Mouse (Mus musculus) bone marrow macrophage, adult 2 months (primary cell): ENCODE results near the gene Tenm3.

Experiments
- CTCF ChIP-seq: IDR thresholded peaks from 2 replicates; pipeline ENCODE4 v1.5.1; 2012; ENCODE audit warnings: low read depth, mild to moderate bottlenecking, low read length, moderate library complexity
- POLR2A ChIP-seq: IDR thresholded peaks from 2 replicates; pipeline ENCODE4 v1.6.1; 2012; ENCODE audit warnings: mild to moderate bottlenecking, low read depth, low read length, borderline replicate concordance

DNA sequence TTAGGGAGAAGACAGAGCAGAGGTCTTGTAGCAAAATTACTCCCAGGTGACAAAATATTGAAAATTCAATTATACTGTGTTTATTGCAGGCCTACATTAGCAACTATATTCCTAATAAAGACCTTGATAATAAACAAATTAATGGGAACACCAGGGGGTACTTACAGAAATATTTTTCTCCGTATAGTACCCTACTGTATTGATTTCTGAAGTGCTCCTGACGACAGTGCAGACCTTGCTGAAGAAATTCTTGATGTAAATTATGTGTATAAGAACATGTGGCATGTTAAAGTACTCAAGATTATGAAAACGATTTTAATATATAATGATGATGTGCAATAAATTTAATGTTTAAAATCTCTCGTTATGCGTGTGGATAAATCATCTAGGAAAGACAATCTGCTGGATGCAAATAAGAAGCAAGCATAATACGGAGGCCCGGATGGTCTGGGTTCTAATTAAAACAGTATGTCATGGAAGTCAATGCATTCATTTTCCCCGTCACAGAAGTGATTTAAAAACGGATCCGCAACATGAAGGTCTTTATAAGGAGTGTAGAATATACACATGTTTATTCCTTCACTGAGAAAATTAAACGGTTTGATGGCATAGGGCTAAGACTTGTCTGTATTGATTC is 221.1 kb downstream of the Tenm3 start:
- TF ChIP-seq POLR2A (no peak), CTCF (no peak)
